Mouse (Mus musculus) MEL-GATA-1-ER (cell line): Measurements from ENCODE around the gene Sfxn2.
A peak's percentile ranks its signal among the peaks of the same experiment; 100 is the strongest.

Experiments
- DNase-seq: peaks from one replicate; pipeline ENCODE4 v3.0.0-alpha.2; 2012; ENCODE audit warnings: low read depth; ENCODE audit errors: extremely low read depth

Sfxn2 gene

GRCm38 (mm10) chr19:46599375-46600256 lies 26.5 kb downstream of the Sfxn2 start:
- DNase-seq, result peak; percentile 16

DNA sequence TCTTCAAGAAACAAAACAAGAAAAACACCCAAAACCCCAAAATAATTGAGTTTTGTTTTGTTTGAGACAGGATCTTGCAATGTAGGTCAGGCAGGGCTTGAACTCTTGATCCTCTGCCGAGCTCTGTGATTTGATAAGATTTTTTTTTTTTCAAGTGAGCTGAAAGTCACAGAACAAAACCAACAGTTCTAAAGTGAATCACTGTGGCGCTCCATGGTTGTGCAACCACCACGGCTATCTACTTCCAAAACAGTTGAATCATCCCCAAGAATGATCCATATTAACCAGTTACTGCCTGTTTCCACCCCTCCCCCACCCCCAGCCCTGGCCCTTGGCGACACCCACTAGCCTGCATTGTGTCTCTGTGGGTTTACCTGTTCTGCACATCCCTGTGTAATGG lies 27.2 kb downstream of the Sfxn2 start:
- DNase-seq, result no peak

DNA sequence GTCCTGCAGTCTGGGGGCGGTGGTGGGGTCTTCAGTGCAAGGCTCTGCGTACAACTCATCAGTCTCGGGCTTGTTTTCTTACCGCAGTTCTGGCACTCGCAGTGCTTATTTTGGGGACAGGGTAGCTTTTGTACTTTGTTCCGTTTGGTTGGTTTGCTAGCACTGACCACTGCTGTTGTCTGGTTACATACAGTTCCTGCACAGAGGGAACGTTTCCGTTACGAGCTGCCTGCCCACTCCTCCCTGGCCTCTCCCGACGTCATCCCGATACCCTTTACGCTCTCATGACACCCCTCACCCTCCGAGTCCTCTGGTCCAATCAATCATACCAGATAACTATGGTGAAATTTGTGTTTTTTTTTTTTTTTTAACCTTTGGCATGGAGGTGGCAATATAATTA lies 28.3 kb downstream of the Sfxn2 start:
- DNase-seq, result no peak

DNA sequence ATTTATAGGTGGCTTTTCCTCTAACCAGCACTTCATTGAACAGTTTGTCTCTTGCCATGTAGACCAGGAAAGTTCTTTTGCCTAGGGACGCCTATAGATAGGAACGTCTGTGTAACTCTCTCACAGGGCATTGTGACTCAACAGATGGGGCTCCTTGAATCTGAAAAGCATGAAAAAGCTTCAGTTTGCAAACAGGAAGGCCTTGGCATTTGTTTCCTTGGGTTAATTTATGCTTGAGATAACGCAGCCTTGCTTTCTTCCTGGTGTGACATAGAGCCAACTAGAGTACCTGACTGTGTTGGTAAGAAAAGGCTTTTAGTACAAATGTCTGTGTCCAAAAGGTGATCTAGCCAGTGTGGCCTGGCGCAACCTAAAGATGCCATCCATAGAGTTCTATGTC lies 29.2 kb downstream of the Sfxn2 start:
- no peak for DNase-seq

- no peak for DNase-seq
These were observed 33.6 kb downstream of the Sfxn2 start for GRCm38 (mm10) chr19:46606718-46607117.

DNA sequence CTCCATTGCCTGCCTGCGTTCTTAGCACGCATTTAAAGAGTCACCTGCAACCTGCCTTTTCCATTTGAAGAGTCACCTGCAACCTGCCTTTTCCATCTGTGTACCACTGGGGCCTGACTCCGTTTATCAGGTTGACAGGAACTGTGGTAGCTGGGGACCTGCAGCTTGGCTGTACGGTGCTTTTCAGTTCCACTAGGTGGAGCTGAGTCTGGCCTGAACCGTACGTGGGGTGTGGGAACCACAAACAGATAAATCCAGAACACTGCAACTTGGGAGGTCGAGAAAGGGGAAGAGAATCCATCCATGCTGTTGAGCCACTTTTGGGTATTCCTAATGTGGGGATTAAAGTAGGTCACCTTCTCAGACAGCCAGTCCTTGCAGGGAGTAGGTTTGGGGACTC lies 34.3 kb downstream of the Sfxn2 start:
- peak; percentile 72 for DNase-seq

DNA sequence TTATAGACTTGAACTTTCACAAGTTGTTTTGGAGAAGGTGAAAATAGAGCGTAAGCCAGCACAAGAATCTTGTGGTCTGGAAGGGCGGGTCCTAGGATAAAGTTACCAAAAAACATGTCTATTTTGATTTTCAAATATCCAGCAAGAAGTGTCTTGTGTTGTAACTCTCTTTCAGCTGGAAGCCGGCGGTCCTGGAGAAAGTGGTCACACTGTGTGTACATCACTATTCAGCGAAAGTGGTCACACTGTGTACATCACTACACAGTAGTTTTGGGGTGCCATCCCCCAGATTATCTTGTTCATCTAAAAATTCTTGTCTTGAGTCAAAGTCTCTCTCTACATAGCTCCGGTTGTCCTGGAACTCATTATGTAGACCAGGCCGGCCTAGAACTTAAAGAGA lies 35.0 kb downstream of the Sfxn2 start:
- DNase-seq, result no peak

DNA sequence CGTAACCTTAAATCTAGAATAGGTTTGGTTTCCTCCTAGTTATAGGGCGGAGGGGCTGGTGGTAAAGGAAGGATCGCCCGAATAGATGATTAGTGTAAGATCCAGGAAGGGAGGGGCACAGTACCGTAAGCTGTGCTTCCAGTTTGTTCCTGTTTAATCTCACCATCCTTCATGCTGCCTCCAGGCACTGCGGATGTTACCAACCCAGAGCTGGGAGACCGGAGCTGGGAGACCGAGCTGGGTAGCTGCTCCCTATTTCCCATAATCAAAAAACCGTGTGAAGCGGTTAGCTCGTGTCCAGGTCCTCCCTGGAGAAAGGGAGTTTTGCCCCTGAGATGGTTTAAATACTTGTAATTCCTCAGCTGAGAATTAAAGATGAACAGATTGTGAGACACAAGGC lies 43.2 kb downstream of the Sfxn2 start:
- DNase-seq, result no peak

GRCm38 (mm10) chr19:46617361-46617760 lies 44.2 kb downstream of the Sfxn2 start:
- DNase-seq, result no peak

DNA sequence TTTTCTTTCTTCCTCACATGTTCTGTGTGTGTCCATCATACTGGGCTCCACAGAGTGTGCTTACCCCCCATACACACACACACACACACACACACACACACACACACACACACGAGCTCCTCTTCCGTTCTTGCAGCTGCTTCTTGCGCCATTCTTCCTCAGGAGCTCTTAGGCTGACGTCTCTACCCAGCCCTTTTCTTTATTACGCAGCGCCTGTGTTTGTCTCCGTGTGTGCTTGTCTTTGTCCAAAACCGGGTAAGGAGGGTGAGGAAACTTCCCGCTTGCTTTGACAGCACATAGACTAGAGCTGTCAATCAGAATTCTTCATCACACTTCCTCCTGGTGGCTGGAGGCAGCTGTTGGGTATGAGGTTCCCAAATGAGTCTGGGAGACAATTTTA lies 45.2 kb downstream of the Sfxn2 start:
- no peak for DNase-seq

GRCm38 (mm10) chr19:46619001-46619400 lies 45.8 kb downstream of the Sfxn2 start:
- DNase-seq, result no peak

DNA sequence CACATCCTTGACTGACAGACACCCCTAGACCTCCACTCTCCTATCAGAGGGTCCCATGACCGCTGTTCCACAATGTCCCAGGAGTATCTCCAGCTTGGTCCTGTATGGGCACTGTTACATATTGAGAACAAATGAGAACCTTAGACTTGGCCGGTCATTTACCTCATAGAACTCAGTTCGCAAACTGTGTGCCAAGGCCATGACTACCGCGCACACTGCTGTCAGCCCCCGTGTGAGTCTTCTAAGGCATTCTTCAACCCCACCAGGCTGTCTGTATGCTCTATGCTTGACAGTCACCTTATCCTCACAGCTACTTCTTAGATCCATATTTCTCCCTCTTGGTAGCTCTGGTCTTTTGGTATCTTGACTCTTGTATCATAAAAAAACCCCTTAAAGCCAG lies 46.4 kb downstream of the Sfxn2 start:
- no peak for DNase-seq

DNA sequence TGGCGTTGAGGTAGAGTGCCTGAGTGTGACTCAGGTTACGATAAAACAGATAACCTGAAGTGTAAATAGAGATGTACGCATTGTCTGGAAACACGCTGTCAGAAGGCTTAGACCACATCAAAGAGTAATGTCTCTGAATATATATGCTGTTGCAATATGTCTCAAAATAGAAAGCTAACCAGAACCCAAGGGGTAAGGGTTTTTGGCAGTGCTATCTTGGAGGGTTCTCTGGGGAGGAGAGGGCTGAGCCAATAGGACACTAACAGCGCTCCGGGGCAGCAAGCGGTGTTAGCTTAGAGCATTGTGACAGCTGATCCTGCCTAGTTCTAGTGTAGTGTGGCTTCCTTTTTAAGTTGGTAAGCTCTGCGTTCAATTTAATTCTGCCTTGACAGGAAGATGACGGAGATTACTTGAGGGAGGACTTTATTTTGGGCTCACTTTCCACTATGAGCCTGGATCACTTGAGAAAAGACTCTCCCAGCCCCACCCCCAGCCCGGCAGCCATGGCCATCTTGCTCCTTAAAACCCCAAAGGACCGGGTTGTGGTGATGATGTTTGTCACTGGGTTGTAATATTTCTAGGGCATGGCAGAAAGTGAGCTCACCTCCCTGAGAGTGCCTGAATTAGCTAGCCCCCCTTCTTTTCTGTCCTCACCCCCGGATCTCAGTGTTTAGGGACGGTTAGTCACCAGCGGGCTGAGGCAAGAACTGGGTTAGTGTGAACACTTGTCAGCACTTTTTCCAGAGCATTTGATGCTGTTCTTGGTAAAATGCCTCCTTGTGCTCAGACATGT lies 47.0 kb downstream of the Sfxn2 start:
- DNase-seq, result no peak

DNA sequence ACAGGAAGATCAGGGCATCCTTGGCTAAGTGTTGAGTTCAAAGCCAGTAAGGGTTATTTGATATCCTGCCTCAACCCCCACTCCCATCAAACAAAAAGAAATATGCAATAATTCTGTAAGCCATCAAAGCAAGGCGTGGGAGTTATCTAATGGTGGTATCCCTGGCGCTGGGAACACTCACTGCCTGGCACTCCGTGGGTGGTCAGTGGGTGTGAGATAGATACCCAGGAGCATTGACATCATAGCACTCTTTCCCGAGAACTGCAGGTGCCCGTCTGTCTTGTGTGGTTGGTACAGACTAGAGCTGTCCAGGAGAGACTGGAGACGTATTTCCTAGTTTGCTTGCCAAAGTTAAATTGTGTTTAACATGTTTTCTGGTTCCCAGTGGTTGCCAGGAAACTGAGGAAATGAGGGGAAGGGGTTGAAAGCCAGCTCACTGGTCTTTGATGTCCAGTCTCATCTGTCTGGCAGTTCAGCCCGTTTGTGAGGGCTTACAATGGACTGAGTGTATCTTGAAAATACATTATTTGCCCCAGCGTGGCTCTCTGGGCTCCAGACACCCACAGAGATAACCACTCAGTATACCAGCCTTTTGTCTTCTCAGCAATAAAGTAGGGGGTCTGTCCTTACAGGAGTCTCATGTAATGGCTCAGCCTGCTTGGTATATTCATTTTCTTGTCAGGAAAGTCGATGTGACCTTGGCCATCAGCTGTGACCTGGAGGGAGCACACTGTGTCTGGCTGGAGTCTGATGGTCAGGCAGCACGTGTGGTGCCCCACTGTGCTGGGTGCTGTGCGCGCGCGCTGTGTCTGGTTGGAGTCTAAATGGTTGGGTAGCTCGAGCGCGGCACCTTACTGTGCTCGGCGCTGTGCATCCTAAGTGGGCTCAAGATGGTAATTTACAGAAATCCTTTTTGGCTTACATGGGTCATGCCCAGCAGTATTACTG lies 48.3 kb downstream of the Sfxn2 start:
- no peak for DNase-seq

DNA sequence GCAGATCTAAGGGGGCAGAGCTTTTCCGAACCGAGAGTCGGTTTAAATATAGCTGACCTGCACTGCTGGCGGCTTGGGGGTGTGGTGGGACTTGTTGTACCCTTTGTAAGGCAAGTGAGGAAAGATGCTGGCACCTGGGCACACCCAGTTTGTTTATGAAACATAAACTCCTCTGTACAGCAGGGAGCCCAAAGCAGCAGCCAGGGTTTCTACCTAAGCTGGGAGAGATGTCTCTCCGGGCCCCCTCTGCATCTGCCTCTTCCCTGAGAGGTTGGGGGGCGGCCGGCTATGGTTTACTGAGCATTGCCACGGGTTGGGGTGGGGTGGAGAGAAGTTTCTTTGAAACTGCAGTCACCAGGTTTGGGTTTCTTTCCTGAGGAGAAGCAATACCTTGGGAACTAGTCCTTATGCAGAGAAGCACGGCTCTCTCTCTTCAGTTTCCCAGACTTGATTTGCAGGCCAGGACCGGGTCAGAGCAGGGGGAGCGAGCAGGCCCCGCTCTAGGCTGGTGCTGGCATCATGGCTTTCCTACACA lies 49.6 kb downstream of the Sfxn2 start:
- no peak for DNase-seq

DNA sequence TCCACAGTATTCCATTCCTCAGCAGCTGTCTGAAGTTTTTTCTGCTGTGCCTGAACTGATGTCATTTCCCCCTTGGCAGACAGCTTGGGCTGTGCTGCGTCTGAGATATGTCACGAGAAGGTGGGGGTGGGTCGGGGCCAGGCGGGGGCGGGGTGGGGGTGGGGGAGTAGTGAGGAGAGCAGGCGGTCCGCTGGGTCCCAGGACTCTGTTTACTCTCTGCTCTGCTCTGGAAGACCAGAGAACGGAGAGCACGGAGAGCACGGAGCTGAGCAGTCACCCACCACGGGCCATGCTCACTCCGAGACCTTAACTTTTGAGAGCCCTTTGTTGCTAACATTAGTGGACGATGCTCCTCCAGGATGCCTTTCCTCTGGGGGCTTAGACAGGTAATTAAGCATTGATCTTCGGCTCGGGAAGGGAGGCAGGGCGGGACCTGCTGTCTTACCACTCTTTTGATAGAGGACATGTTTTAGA lies 50.1 kb downstream of the Sfxn2 start:
- DNase-seq, result no peak

DNA sequence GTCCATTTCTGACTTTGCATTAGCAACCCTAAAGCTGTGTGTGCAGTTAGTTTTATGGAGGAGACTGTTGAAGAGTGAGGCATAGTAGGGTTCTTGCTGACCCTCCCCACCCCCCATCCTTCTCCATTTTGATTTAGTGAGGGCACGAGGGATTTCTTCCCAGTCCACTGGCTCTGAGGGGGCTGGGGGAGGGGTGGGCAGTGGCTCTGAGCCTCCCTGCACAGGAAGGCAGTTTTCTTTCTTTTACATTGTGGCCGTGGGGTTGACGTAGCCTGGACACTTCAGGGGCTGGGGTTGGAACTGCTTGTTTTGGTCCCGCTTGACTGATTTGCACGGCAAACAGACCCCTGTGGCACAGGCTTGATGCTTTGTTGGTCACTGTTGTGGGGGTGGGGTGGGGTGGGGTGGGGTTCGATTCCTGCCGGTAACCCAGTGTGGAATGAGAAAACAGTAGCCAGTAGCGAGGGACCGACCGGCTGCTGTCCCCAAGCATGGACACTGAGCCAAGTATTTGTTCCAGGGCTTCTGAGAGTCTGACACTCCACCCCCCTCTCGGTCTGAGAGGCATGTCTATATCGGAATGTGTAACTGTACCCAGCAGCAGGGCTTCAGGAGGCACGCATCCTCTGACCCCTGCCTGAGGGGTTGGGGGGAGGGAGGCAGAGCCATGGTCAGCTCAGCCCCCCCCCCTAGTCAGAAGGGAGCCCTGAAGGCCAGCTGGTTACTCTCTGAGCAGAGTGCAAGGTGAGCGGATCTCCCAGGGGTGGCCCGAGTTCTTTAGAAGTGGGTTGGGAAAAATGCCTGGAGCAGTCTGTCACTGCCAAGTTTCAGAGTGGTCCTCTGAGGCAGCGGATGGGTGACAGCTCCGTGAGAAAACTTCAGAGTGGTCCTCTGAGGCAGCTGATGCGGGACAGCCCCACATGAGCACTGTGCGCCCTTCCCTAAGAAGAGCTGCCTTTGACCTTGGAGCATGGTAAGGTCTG lies 50.9 kb downstream of the Sfxn2 start:
- no peak for DNase-seq

GRCm38 (mm10) chr19:46625015-46625414 lies 51.9 kb downstream of the Sfxn2 start:
- DNase-seq, result no peak

- DNase-seq, result no peak
These were observed 52.4 kb downstream of the Sfxn2 start for GRCm38 (mm10) chr19:46625519-46625918.

GRCm38 (mm10) chr19:46628403-46628802 lies 55.2 kb downstream of the Sfxn2 start:
- DNase-seq, result no peak
